Mouse (Mus musculus) thymus, adult 18-20 months (tissue): ENCODE data around the gene Wdr37.
"Not testable (repeated sequence)": the region's sequence is repeated elsewhere in the genome, so short reads cannot be mapped to it uniquely, and the experiment has no call there.

ENCODE experiments used
- DNase-seq, 2 experiments: peaks; one replicate each; pipeline ENCODE4 v3.0.0; 2022; ENCODE audit warnings: mixed read lengths in 2 of 2

Wdr37 gene

DNA sequence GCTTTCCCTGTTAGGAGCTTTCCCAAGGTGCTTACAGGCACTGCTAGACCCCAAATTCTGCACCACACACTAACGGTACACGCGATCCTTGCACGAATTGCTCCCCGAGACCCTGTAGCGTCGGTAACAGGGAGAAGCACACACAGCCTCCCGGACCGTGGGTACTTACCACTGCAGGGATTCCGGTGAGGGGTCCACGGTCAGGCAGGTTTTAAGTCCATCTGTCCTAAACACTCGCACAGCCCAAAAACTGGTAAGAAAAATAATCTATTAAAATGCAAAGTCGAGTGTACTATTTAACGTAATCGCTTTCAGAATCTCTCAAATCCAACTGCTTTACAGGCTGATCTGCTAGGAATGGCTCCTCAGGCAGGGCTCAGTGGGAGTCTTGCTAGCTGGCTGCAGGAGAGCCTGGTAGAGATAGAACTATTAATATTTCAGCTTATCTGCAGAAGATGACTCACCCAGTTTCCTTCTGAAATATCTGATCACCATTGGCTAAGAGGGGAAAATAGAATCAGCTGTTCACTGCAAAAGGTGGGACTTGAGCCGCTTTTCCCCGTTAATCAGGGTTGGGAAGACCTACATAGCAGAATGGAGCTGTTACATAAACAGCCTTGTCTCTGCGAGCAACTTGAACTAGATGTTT lies at the start of gene Wdr37:
Wdr37 (minus strand) TSS at position 596 of the 649 bp plus-strand sequence.
- no peak for DNase-seq

- DNase-seq: not testable (repeated sequence)
Measured at GRCm38 (mm10) chr13:8913890-8914289, 42.2 kb upstream of the Wdr37 start.

DNA sequence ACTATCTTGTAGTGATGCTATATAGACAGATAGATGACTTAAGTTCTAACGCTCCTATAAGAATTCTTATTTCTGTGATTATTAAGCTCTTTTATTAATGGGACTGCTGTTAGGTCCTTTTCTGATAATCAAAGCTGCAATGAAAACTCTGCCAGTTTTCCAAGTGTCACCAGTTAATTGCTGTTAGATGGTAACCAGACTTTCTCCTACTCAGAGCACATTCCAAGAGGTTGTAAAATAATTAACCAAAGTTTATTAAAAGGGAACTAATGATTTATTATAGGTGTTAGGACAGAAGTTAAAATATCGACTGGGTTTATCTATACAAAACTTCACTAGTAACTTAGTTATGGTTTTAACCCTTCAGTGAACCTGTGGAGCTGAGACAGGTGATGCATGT lies 34.3 kb upstream of the Wdr37 start:
- not testable (repeated sequence) for DNase-seq

- DNase-seq: no peak
Measured at GRCm38 (mm10) chr13:8888603-8889002, 16.9 kb upstream of the Wdr37 start.

GRCm38 (mm10) chr13:8886185-8886560 lies 14.5 kb upstream of the Wdr37 start:
- DNase-seq: no peak

GRCm38 (mm10) chr13:8885445-8886184 lies 13.9 kb upstream of the Wdr37 start, which contains the start of gene Idi1:
Gene Idi1 (plus strand): TSS chr13:8885501.
- DNase-seq: peak; percentile 94 to 96

DNA sequence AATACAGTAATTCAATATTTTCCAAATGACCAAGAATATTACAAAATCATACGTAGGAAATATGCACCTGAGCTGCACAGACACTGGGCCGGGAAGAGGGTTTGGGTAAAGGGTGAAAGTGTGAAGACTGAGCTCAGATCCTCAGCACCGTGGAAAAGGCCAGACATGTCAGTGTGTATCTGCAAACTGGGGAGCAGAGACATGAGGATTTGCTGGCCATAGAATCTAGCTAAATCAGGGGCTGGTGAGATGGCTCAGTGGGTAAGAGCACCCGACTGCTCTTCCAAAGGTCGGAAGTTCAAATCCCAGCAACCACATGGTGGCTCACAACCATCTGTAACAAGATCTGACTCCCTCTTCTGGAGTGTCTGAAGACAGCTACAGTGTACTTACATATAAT lies 12.2 kb upstream of the Wdr37 start:
- DNase-seq: not testable (repeated sequence)

GRCm38 (mm10) chr13:8881611-8882010 lies 9.9 kb upstream of the Wdr37 start:
- no peak for DNase-seq

DNA sequence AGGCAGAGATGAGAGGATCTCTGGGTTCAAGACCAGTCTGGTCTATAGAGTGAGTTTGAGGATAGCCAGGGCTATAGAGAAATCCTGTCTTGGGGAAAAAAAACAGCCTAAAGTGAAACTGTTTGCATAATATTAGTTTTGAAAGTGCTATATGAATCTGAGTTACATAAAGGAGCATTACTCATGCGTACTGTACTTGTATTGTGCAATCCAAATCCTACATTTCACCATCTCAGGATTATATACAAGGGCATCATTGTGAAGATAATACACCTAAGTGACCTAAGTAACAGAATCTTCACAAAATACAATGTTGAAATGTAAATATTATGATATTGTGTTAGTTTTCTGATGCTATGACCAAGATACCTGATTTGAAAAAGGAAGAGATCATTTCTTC lies 2.1 kb upstream of the Wdr37 start:
- no peak for DNase-seq

- DNase-seq: peak; percentile 72 to 83
Measured at GRCm38 (mm10) chr13:8870510-8871313, 997 bp downstream of the Wdr37 start.

- DNase-seq: no peak
Measured at GRCm38 (mm10) chr13:8870160-8870509, 1.6 kb downstream of the Wdr37 start.

GRCm38 (mm10) chr13:8869578-8870157 lies 2.0 kb downstream of the Wdr37 start:
- no peak for DNase-seq

DNA sequence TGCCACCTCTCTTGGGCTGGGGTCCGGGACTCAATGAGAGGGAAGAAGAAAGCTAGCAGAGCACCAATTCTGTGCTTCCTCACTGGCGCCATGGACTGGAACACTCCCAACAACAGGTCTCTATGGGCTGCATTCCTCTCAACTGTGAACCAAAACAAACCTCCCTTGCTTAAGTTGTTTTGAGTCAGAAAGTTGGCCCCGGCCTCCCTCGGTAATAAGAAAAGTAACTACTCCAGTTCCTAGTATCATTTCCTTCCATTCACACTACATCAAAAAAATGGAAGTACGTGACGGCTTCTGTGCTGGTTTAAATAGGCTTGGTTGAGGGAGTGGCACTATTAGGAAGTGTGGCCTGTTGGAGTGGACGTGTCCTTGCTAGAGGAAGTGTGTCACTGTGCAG lies 5.1 kb downstream of the Wdr37 start:
- DNase-seq: no peak

DNA sequence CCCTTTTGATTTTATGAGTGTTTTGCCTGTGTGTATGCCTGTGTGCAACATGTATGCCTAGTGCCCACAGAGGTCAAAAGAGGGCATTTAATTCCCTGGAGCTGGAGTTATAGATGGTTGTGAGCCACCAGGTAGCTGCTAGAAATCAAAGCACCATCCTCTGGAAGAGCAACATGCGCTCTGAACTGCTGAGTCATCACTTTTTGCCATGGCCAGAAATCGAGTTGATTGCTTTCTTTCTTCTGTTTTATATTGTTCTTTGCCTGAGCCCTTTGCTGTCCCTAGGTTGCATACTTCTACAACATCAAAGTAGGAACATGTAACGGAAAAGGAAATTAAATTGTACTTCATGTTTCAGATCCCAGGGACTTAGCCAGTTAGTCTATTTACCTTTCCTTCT lies 6.7 kb downstream of the Wdr37 start:
- no peak for DNase-seq

GRCm38 (mm10) chr13:8860861-8861260 lies 10.8 kb downstream of the Wdr37 start:
- DNase-seq: no peak

DNA sequence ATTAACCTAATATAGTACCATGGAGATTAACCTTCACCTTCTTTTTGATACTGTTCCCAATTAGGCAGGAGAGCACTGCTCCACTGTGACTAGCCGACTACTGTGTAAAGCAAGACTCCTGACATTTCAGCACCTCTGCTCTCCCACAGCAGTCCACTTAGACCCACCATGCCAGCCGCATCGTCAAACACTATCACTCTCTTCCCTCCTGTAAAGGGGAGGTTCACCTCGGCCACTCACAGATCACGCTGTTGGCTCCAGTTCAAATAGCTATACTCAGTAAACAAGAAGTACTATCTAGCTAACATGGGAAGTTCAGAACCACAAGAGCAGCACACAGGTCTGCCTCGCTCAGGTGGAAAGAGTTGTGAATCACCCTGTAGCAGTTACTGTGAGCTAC lies 13.3 kb downstream of the Wdr37 start:
- no peak for DNase-seq

DNA sequence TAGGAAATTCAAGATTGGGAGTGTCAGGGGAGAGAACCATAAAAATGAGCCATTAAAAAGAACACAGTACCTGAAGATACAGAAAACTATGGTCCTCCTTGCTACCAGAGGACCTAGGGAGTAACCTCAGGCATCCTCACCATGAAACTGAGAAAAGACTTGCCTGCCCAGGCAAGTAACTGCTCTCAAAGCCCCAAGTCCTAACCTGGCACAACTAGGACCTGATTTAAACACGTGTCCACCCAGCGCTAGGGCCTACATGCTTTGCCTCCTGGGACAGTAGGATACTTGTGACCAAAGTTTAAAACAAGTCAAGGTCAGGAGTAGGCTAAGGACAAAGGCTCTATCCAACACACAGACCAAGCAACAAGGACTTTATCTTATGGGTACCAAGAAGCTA lies 16.9 kb downstream of the Wdr37 start:
- no peak for DNase-seq

DNA sequence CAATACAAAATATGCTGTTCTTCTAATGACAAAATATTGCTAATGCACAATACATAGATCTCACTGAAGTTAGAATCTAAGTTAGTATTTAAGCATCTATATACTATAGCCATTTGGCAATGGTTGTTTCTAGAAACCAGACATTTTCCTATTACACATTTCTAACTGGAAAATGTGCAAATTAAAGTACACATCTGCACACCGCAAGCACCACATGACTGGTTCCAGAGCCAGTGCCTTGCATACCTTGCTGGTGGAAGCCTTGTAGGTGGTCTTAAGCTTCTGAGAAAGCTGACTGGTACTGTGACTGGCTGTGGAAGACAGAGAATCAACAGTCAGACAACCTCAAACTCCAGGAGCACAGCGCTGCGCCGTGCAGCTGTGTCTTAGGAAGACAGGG lies 18.3 kb downstream of the Wdr37 start:
- DNase-seq: no peak

GRCm38 (mm10) chr13:8849311-8849710 lies 22.4 kb downstream of the Wdr37 start:
- DNase-seq: no peak

DNA sequence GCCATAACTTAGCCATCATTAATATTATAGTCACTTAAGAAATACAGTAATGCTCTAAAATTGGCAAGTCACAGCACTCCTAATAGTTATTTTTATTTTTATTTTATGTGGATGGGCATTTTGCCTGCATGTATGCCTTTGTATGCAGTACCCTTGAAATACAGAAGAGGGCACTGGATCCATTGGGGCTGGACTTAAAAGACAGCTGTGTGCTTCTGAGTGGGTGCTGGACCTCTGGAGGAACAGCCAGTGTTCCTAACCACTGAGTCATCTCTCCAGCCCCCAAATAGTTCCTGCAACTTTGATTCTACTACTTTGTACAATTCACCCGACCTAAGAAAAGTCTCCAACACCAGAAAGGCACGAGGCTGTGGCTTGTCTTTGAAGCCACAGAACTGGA lies 24.0 kb downstream of the Wdr37 start:
- no peak for DNase-seq

DNA sequence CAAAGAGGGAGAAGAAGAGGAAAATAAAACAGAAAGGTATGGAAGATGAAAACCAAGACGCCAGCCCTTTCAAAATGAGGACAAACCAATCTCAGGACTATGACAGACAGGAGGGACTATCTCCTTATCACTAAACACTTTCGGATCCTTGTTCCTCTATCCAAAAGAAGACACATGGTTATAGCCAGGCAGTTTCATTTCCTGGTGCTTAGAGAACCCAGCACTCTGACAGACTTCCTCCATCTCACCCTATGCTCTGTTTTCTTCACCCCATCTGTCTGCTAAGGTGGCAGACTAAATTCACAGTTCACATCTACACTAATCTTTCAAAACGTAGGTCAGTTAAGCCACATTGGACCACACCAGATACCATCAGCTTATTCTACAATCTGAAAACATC lies 29.4 kb downstream of the Wdr37 start:
- no peak for DNase-seq

DNA sequence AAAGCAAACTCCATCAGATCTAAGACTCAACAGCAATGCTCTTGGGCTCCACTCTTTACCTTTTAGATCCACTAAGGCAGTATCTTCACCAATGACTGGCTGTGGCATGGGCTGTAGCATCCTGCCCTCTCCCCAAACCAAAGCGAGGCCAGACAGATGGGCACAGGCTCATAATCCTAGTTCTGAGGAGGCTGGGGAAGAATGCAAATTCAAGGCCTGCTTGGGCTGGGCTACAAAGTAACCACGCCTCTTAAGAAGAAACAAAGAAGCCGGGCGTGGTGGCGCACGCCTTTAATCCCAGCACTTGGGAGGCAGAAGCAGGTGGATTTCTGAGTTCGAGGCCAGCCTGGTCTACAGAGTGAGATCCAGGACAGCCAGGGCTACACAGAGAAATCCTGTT lies 29.9 kb downstream of the Wdr37 start:
- not testable (repeated sequence) for DNase-seq

GRCm38 (mm10) chr13:8840941-8841340 lies 30.8 kb downstream of the Wdr37 start:
- DNase-seq: no peak
